Mouse (Mus musculus): ENCODE data around the gene Mreg.

Mreg gene

DNA sequence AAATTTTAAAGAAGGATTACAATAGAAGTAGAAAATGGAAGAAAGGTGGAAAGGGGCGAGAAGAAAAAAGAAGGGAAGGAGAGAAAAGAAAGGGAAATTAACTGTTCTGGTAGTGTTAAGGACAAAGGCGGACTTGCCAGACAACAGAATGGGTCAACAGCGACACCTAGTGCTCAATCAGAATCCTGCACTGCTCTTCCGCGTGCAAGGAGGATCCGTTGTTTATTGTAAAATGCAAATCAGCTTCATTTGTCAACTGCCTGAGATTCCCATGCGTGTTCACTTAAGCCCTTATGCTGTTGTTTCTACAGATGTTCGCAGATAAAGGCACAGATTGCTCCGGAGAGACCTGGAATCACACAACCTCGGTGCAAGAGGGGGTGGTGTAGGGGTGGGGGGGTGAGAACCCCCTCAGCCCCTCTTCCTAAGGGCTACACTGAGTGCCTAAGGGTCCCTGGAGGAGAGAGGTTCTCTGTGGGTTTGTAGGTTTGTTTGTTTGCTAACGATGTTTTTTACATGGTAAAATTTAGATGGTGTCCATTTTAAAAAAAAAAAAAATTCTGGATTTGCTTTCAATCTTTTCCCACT lies 70.1 kb downstream of the Mreg start:
- peak; percentile 81 for DNase-seq (ENCODE audit: extremely low spot score, low read depth, low spot score)

DNA sequence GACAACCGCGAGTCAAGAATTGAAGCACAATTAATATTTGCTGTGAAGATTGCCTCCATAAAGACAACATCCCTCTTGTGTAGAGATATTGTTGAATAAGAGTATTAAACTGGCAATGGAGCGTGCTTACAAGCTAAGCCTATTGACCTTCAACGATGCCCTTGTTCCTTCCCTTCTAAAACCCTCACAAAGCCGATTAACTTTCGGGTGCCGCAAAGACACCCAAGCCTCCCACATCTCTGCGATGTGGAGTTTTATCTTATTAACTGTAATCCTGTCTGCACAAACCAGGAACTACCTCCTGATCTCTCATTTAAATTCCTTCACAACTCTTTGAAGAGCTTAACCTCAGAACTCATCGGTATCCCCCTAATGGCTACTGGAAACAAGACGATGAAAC lies 76.0 kb downstream of the Mreg start:
- no peak for DNase-seq (ENCODE audit: extremely low spot score, low read depth, low spot score)

DNA sequence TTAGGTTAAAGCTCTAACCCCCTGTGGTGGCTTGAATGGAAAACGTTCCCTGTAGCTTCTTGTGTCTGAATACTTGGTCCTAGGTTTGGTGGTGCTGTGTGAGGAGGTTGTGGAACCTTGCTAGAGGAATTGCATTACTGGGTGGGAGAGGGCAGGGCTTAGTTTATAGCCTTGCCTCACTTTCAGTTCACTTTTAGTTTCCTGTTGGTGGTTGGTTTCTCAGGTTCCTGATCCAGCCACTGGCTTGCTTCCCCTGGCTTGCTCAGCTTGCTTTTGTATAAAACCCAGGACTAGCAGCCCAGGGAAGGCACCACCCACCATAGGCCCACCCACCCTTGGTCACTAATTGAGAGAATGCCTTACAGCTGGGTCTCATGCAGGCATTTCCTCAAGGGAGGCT lies 77.6 kb downstream of the Mreg start:
- DNase-seq (ENCODE audit: extremely low spot score, low read depth, low spot score): no peak

DNA sequence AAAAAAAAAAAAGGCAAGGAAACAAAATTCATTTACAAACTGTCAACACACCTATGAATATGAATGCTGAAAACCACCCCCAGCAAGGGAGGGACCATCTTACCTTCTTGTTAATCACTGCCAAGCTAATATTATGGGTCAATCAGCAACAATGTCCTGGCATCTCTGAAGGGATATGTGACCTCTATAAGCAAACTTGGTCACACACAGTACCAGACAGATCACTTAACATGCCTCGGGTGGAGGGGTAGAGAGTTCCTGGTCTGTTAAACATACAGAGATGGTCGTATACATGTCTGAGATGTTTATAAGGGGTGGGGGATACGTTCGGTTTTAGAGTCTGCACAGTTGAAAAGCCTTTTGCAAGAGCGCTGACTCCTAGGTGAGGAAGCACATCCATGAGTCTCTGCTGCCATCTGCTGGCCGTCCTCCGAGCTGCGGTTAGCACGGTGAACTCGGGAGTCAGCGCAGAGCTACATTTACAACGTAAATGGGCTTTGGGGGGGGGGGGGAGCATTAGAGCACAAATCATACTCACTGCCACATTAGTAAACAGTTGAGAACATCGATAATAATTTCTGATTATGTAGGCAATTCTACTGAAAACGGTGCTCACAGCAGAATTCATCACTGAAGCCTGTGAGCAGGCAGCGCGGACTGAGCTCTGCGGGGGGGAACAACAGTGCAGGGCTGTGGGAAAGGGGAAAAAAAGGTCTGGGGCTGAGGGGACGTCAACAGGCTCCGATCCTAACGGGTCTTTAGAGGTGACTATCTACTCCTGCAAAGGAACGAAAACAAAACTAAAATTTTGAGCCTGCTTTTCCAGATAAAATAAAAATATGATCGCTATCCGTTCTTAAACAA lies 88.4 kb downstream of the Mreg start:
- DNase-seq (ENCODE audit: extremely low spot score, low read depth, low spot score): peak; percentile 83

DNA sequence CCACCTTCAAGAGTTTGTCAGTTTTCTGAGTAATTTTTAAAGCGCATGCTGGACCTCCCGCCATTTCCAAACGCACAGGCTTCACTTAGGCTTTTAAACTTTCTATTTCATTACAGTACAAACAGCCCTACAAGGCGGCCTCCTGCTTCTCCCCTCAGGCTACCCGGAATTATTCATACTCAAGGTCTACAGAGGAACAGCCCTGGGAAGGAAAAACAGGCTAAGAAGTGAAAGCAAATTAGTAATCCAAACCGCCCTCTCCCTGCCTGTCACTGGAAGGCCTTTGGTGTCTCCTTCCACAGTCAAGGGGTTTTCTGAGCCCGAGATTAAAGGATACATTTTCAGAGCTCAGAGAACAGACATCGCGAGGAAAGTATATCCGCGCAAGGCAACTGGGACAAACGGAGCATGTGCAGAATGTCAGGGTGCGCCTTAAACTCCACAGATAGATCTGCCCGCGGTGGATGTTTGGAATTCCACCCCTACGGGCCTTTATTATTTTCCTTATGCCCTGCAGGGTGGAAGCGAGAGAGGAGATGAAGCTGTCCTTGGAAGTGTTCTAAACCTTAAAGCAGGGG lies 90.4 kb downstream of the Mreg start:
- DNase-seq (ENCODE audit: extremely low spot score, low read depth, low spot score): no peak

DNA sequence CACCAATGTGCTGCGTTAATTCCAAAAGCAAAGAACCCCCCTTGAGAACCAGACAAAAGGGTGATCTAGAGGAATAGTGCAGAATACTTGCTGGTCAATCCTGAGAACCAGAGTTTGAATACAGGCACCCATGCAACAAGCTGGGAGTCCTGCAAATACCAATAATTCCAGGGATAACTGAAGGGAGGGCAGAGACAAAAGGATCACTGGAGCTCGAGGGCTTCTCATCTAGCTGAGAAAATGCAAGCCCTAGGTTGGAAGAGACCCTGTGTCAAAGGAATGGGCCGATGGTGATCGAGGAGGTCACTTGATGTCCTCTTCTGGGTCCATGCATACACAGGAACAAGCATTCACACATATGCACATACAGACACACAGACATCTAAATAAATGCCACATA lies 92.1 kb downstream of the Mreg start:
- no peak for DNase-seq (ENCODE audit: extremely low spot score, low read depth, low spot score)

DNA sequence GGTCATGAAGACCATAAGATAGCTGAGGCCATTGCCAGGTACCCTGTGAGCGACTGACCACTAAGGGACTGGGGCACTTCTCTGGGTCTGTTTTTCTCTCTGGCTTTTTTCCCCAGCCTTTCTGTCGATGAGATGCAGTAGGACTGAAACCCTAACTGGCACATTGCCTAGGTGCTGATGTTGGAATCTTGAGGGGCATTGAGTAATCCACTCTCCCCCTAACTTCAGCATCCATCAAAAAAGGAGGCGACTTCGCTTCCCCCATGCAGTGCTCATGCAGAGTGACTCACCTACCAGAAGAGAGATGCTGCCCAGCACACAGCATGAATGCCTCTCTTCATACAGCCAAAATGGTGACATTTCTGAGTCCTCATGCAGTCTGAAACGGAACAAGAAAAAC lies 97.9 kb downstream of the Mreg start:
- DNase-seq (ENCODE audit: extremely low spot score, low read depth, low spot score): no peak

Data from hindlimb bud, embryonic 11.5 days (tissue).